Mouse (Mus musculus): ENCODE measurements around the gene Egln2. TPM values are rescaled to one million over a fixed set of nuclear protein-coding genes. Genes with fewer than 3 reads are reported as not detected.
A peak's percentile ranks its signal among the peaks of the same experiment; 100 is the strongest.

Gene Egln2
- polyA plus RNA-seq, 1 experiment from 2014 or later = 28.2 TPM

GRCm38 (mm10) chr7:27130521-27131370 lies 35.9 kb downstream of the Egln2 start:
- H3K9ac ChIP-seq (ENCODE audit: low read depth, low read length) = no peak overlapping the region
- H3K4me2 ChIP-seq (ENCODE audit: low read depth, low read length) = no peak overlapping the region
- H3K9me3 ChIP-seq (replicated peaks; ENCODE audit: control insufficient read depth, low read length) = no peaks in the 10 kb centered on the region
- no peaks in the 10 kb centered on the region; the same call in none of the 2 replicates for H3K4me1 ChIP-seq (ENCODE audit: control insufficient read depth, low read depth, low read length)
- no peaks in the 10 kb centered on the region for H3K36me3 ChIP-seq (ENCODE audit: control insufficient read depth, insufficient read depth)
- WGBS (ENCODE audit: insufficient replicate concordance) = 76% methylated on average over 22 of the region's 22 CpGs
- H3K27ac ChIP-seq (ENCODE audit: low read length) = no peak overlapping the region
- H3K27me3 ChIP-seq (ENCODE audit: control insufficient read depth, insufficient read depth, low read depth, low read length) = no peaks in the 10 kb centered on the region
- ATAC-seq (ENCODE audit: low read depth) = no peak
- H3K4me3 ChIP-seq (ENCODE audit: low read depth, low read length) = no peak overlapping the region

- H3K4me3 ChIP-seq (ENCODE audit: low read depth, low read length) = no peak overlapping the region
- H3K36me3 ChIP-seq (ENCODE audit: control insufficient read depth, insufficient read depth) = no peaks in the 10 kb centered on the region
- H3K9me3 ChIP-seq (replicated peaks; ENCODE audit: control insufficient read depth, low read length) = no peaks in the 10 kb centered on the region
- H3K9ac ChIP-seq (ENCODE audit: low read depth, low read length) = no peak overlapping the region
- H3K4me1 ChIP-seq (ENCODE audit: control insufficient read depth, low read depth, low read length) = no peaks in the 10 kb centered on the region; the same call in none of the 2 replicates
- 68% methylated on average over 12 of the region's 12 CpGs for WGBS (ENCODE audit: insufficient replicate concordance)
- H3K4me2 ChIP-seq (ENCODE audit: low read depth, low read length) = no peak overlapping the region
- ATAC-seq (ENCODE audit: low read depth) = no peak
- no peak overlapping the region for H3K27ac ChIP-seq (ENCODE audit: low read length)
- no peaks in the 10 kb centered on the region for H3K27me3 ChIP-seq (ENCODE audit: control insufficient read depth, insufficient read depth, low read depth, low read length)
Observed at GRCm38 (mm10) chr7:27129811-27130210, 36.8 kb downstream of the Egln2 start.

- no peak for ATAC-seq (ENCODE audit: low read depth)
- Histone ChIP-seq H3K4me2 (ENCODE audit: low read depth, low read length) (no peak overlapping the region), H3K9ac (ENCODE audit: low read depth, low read length) (no peak overlapping the region), H3K27me3 (ENCODE audit: control insufficient read depth, insufficient read depth, low read depth, low read length) (no peaks in the 10 kb centered on the region), H3K9me3 (replicated peaks; ENCODE audit: control insufficient read depth, low read length) (no peaks in the 10 kb centered on the region), H3K4me3 (ENCODE audit: low read depth, low read length) (no peak overlapping the region), H3K36me3 (ENCODE audit: control insufficient read depth, insufficient read depth) (no peaks in the 10 kb centered on the region), H3K4me1 (ENCODE audit: control insufficient read depth, low read depth, low read length) (no peaks in the 10 kb centered on the region; the same call in none of the 2 replicates), H3K27ac (ENCODE audit: low read length) (no peak overlapping the region)
- WGBS (ENCODE audit: insufficient replicate concordance) = 77% methylated on average over 13 of the region's 13 CpGs
Observed at GRCm38 (mm10) chr7:27128946-27129345, 37.7 kb downstream of the Egln2 start.

GRCm38 (mm10) chr7:27128162-27128561 lies 38.4 kb downstream of the Egln2 start:
- ATAC-seq (ENCODE audit: low read depth) = 0 out of 2 replicates have a peak, but pooled peaks have one; percentile 37
- Histone ChIP-seq H3K9ac (ENCODE audit: low read depth, low read length) (no peak overlapping the region), H3K36me3 (ENCODE audit: control insufficient read depth, insufficient read depth) (no peaks in the 10 kb centered on the region), H3K9me3 (replicated peaks; ENCODE audit: control insufficient read depth, low read length) (no peaks in the 10 kb centered on the region), H3K4me3 (ENCODE audit: low read depth, low read length) (no peak overlapping the region), H3K4me1 (ENCODE audit: control insufficient read depth, low read depth, low read length) (no peaks in the 10 kb centered on the region; the same call in none of the 2 replicates), H3K4me2 (ENCODE audit: low read depth, low read length) (no peak overlapping the region), H3K27me3 (ENCODE audit: control insufficient read depth, insufficient read depth, low read depth, low read length) (no peaks in the 10 kb centered on the region), H3K27ac (ENCODE audit: low read length) (no peak overlapping the region)
- WGBS (ENCODE audit: insufficient replicate concordance) = 38% methylated on average over 3 of the region's 3 CpGs

- no peaks in the 10 kb centered on the region for H3K9me3 ChIP-seq (replicated peaks; ENCODE audit: control insufficient read depth, low read length)
- ATAC-seq (ENCODE audit: low read depth) = no peak
- WGBS (ENCODE audit: insufficient replicate concordance) = 50% methylated on average over 4 of the region's 4 CpGs
- no peak overlapping the region for H3K4me3 ChIP-seq (ENCODE audit: low read depth, low read length)
- H3K9ac ChIP-seq (ENCODE audit: low read depth, low read length) = no peak overlapping the region
- H3K27ac ChIP-seq (ENCODE audit: low read length) = no peak overlapping the region
- no peaks in the 10 kb centered on the region for H3K36me3 ChIP-seq (ENCODE audit: control insufficient read depth, insufficient read depth)
- H3K4me2 ChIP-seq (ENCODE audit: low read depth, low read length) = no peak overlapping the region
- H3K4me1 ChIP-seq (ENCODE audit: control insufficient read depth, low read depth, low read length) = no peaks in the 10 kb centered on the region
- no peaks in the 10 kb centered on the region for H3K27me3 ChIP-seq (ENCODE audit: control insufficient read depth, insufficient read depth, low read depth, low read length)
Observed at GRCm38 (mm10) chr7:27124969-27125368, 41.6 kb downstream of the Egln2 start.

- no peak overlapping the region for H3K4me2 ChIP-seq (ENCODE audit: low read depth, low read length)
- 47% methylated on average over 5 of the region's 5 CpGs for WGBS (ENCODE audit: insufficient replicate concordance)
- no peak overlapping the region for H3K9ac ChIP-seq (ENCODE audit: low read depth, low read length)
- H3K4me3 ChIP-seq (ENCODE audit: low read depth, low read length) = no peak overlapping the region
- H3K27ac ChIP-seq (ENCODE audit: low read length) = no peak overlapping the region
- H3K36me3 ChIP-seq (ENCODE audit: control insufficient read depth, insufficient read depth) = no peaks in the 10 kb centered on the region
- no peaks in the 10 kb centered on the region for H3K4me1 ChIP-seq (ENCODE audit: control insufficient read depth, low read depth, low read length)
- ATAC-seq (ENCODE audit: low read depth) = peak; percentile 61; the same call in 1 of the 2 replicates
- no peaks in the 10 kb centered on the region for H3K27me3 ChIP-seq (ENCODE audit: control insufficient read depth, insufficient read depth, low read depth, low read length)
- H3K9me3 ChIP-seq (replicated peaks; ENCODE audit: control insufficient read depth, low read length) = no peaks in the 10 kb centered on the region
Observed at GRCm38 (mm10) chr7:27124305-27124832, 42.2 kb downstream of the Egln2 start.

GRCm38 (mm10) chr7:27119676-27120075 lies 46.9 kb downstream of the Egln2 start, which contains the start of gene Cyp2f2:
Gene Cyp2f2 (plus strand): TSS chr7:27119909.
- Histone ChIP-seq H3K4me2 (ENCODE audit: low read depth, low read length) (no peak within 1 kb of the TSS), H3K4me1 (ENCODE audit: control insufficient read depth, low read depth, low read length) (no peaks in the 10 kb centered on the region), H3K36me3 (ENCODE audit: control insufficient read depth, insufficient read depth) (no peaks in the 10 kb centered on the region), H3K4me3 (ENCODE audit: low read depth, low read length) (no peak within 1 kb of the TSS), H3K27ac (ENCODE audit: low read length) (no peak within 1 kb of the TSS), H3K9ac (ENCODE audit: low read depth, low read length) (no peak within 1 kb of the TSS), H3K27me3 (ENCODE audit: control insufficient read depth, insufficient read depth, low read depth, low read length) (no peaks in the 10 kb centered on the region), H3K9me3 (replicated peaks; ENCODE audit: control insufficient read depth, low read length) (no peaks in the 10 kb centered on the region)
- no peak for ATAC-seq (ENCODE audit: low read depth)

GRCm38 (mm10) chr7:27118033-27118511 lies 48.5 kb downstream of the Egln2 start:
- Histone ChIP-seq H3K4me3 (ENCODE audit: low read depth, low read length) (no peak overlapping the region), H3K36me3 (ENCODE audit: control insufficient read depth, insufficient read depth) (no peaks in the 10 kb centered on the region), H3K9me3 (replicated peaks; ENCODE audit: control insufficient read depth, low read length) (no peaks in the 10 kb centered on the region), H3K9ac (ENCODE audit: low read depth, low read length) (no peak overlapping the region), H3K27ac (ENCODE audit: low read length) (no peak overlapping the region), H3K4me2 (ENCODE audit: low read depth, low read length) (no peak overlapping the region), H3K27me3 (ENCODE audit: control insufficient read depth, insufficient read depth, low read depth, low read length) (no peaks in the 10 kb centered on the region), H3K4me1 (ENCODE audit: control insufficient read depth, low read depth, low read length) (no peaks in the 10 kb centered on the region)
- ATAC-seq (ENCODE audit: low read depth) = no peak
- WGBS (ENCODE audit: insufficient replicate concordance) = 48% methylated on average over 4 of the region's 4 CpGs

- no peak overlapping the region for H3K4me2 ChIP-seq (ENCODE audit: low read depth, low read length)
- H3K4me1 ChIP-seq (ENCODE audit: control insufficient read depth, low read depth, low read length) = no peaks in the 10 kb centered on the region
- no peak overlapping the region for H3K9ac ChIP-seq (ENCODE audit: low read depth, low read length)
- no peak overlapping the region for H3K4me3 ChIP-seq (ENCODE audit: low read depth, low read length)
- 44% methylated on average over 3 of the region's 3 CpGs for WGBS (ENCODE audit: insufficient replicate concordance)
- H3K36me3 ChIP-seq (ENCODE audit: control insufficient read depth, insufficient read depth) = no peaks in the 10 kb centered on the region
- H3K27ac ChIP-seq (ENCODE audit: low read length) = no peak overlapping the region
- ATAC-seq (ENCODE audit: low read depth) = no peak
- no peaks in the 10 kb centered on the region for H3K9me3 ChIP-seq (replicated peaks; ENCODE audit: control insufficient read depth, low read length)
- no peaks in the 10 kb centered on the region for H3K27me3 ChIP-seq (ENCODE audit: control insufficient read depth, insufficient read depth, low read depth, low read length)
Observed at GRCm38 (mm10) chr7:27111987-27112386, 54.6 kb downstream of the Egln2 start.

Data from liver, embryonic 16.5 days (tissue).